Mouse (Mus musculus) right cerebral cortex, postnatal 36 days (tissue): ENCODE data around the gene Scgb1a1.

Source experiments
- DNase-seq, 2 experiments: peaks; one replicate each; pipeline ENCODE4 v3.0.0; 2022; ENCODE audit warnings: low spot score in 2 of 2, mixed read lengths in 1 of 2

Gene Scgb1a1

DNA sequence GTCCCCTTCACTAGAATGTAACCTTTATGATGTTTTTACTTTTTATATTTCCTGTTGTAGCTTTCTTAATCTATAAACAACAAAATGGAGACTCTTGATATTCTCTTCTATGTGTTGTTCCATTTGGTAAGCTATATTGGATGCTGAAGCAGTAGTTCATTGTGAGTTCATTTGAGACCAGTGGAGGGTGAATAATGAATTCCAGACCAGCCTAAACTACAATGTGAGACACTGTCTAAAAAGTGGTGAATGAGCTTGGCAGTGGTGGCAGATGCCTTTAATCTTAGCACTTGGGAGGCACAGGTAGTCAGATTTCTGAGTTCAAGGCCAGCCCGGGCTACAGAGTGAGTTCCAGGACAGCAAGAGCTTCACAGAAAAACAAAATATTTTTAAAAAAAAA lies 44.6 kb downstream of the Scgb1a1 start:
- no peak for DNase-seq

- DNase-seq: no peak
Measured at GRCm38 (mm10) chr19:9041074-9041473, 46.7 kb downstream of the Scgb1a1 start.

DNA sequence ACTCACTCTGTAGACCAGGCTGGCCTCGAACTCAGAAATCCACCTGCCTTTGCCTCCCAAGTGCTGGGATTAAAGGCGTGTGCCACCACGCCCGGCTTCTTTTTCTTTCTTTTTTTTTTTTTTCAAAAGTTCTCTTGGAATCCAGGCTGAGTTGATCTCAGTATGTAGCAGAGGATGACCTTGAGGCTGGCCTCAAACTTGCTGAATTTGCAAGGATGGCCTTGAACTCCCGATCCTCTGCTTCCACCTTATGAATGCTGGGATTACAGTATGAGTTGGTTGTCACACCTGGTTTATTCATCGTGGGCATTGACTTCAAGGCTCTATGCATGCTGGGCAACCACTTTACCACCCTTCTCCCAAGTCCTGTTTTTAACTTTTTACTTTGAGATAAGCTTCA lies 47.1 kb downstream of the Scgb1a1 start:
- no peak for DNase-seq

DNA sequence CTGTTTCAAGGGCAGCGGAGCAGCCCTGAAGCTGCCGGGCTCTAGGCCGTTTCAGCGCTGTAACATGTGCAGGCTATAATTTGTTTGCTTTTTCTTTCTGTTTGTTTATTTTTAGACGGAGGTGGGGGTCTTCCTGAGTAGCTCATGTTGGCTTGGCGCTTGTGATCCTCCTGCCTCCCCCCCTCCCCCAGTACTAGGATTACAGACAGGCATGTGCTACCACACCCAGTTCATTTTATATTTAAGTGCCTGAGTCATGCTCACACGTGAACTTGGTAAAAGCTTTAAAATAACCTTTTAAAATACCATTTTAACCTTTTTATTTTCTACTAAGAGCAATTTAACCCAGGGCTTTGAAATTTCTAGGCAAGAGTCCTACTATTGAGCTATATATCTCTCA lies 47.8 kb downstream of the Scgb1a1 start:
- DNase-seq: no peak

- no peak for DNase-seq
Measured at GRCm38 (mm10) chr19:9039266-9039665, 48.5 kb downstream of the Scgb1a1 start.

DNA sequence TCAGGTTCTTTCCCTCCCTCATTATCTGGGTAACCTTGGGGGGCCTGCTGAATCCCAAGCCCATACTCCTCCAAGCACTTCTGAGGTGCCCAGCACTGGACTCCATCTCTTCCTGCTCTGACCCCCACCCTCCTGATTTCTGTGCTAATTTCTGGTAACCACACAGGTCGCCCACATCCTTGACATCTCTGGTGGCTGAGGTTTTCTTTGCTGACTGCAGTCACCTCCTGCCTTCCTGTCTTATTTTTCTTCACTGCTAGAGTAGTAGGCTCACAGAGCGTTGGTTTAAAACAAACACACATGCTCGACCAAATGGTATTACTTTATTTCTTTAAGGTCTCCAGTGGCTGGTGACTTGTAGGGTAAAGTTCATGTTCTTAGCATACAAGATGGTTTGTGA lies 49.6 kb downstream of the Scgb1a1 start:
- DNase-seq: no peak

- no peak for DNase-seq
Measured at GRCm38 (mm10) chr19:9035101-9035500, 52.7 kb downstream of the Scgb1a1 start.

- DNase-seq: no peak
Measured at GRCm38 (mm10) chr19:9034480-9034879, 53.3 kb downstream of the Scgb1a1 start.
